Mouse (Mus musculus) thymus, adult 2 months (tissue): Measurements from ENCODE around the gene Ccser1. TPM values are rescaled to one million over a fixed set of nuclear protein-coding genes. Genes with fewer than 3 reads are reported as not detected.
A peak's percentile ranks its signal among the peaks of the same experiment; 100 is the strongest.

Experiments used
- DNase-seq: peaks from one replicate; pipeline ENCODE4 v3.0.0; 2021
- H3K27ac ChIP-seq: fragments of 200-500 bp; 2 replicates; pipeline ENCODE4 v1.5.1; 2012; ENCODE audit warnings: low read length, control low read depth; ENCODE audit not compliant: control insufficient read depth, insufficient read depth
- H3K27me3 ChIP-seq: fragments of 200-500 bp; 2 replicates; pipeline ENCODE4 v1.6.1; 2012; ENCODE audit warnings: mild to moderate bottlenecking, low read length, moderate library complexity, mixed read lengths; ENCODE audit not compliant: control insufficient read depth, insufficient read depth
- H3K36me3 ChIP-seq: fragments of 200-500 bp; 2 replicates; pipeline ENCODE4 v1.6.1; 2012; ENCODE audit warnings: mild to moderate bottlenecking, low read length, moderate library complexity; ENCODE audit not compliant: control insufficient read depth, insufficient read depth
- H3K4me1 ChIP-seq: fragments of 200-500 bp; replicated peaks from 2 replicates; pipeline ENCODE4 v1.6.1; 2012; ENCODE audit warnings: low read length; ENCODE audit not compliant: control insufficient read depth, insufficient read depth
- H3K4me3 ChIP-seq: fragments of 200-500 bp; 2 replicates; pipeline ENCODE4 v1.5.1; 2012; ENCODE audit warnings: mild to moderate bottlenecking, low read length, control low read depth, moderate library complexity; ENCODE audit not compliant: control insufficient read depth, insufficient read depth
- CTCF ChIP-seq: fragments of 200-500 bp; IDR thresholded peaks from 2 replicates; pipeline ENCODE4 v1.5.1; 2012; ENCODE audit warnings: mild to moderate bottlenecking, control low read depth, low read length, moderate library complexity, borderline replicate concordance; ENCODE audit not compliant: control insufficient read depth, poor library complexity, insufficient read depth; ENCODE audit errors: extremely low read depth
- POLR2A ChIP-seq: fragments of 200-500 bp; IDR thresholded peaks from 2 replicates; pipeline ENCODE4 v1.6.1; 2012; ENCODE audit warnings: mild to moderate bottlenecking, low read length, control low read depth, moderate library complexity; ENCODE audit not compliant: control insufficient read depth, poor library complexity, insufficient read depth; ENCODE audit errors: extremely low read depth
- WGBS: fragments of 180-500 bp; shearing (Covaris S2); methylation state at CpG from one replicate; pipeline ENCODE4 v1.1.7; 2018; 5-methylcytosine and 5-hydroxymethylcytosine counted together
- polyA plus RNA-seq: library from polyadenylated mRNA; depleted of rRNA; stranded (reverse); fragments of >200 nt; gene quantifications from 2 replicates; pipeline ENCODE4 v1.2.3, GENCODE M21; 2012

The Ccser1 gene
- polyA plus RNA-seq, 1 experiment: 1.6 TPM

DNA sequence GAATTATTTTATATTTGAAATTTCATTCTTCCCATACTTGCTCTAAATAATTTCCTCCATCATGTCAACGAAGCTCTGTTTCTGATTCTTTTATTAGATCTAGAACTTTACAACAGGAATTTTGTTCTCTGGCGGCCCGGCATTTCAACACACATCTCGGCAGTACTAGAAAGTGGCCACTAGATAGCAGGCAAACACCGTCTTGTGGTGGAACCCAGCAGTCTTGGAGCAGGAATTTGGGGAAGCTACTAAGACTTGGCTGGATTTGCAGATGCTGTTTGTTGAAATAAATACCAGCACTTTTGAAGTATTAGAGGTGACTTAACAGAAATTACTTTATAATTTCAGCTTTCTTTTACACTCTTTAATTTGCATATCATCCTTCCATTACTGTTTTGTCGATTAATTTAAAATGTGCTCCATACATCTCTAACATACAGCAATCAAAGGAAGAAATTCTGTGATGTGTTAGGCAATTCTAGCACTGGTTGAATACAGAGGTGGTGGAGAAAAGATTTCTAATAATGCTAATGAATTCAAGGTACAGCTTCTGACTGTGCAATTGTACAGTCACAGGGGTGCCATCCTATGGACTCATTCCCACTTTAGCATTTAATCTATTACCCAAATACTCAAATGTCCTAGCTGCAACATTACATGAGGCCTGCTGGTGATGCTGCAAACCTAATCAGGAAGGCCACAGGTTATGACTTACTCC lies 135.9 kb downstream of the Ccser1 start:
- TF ChIP-seq CTCF (no peak), POLR2A (no peak)
- WGBS: 52% methylated on average over 6 of the region's 6 CpGs
- DNase-seq: no peak

DNA sequence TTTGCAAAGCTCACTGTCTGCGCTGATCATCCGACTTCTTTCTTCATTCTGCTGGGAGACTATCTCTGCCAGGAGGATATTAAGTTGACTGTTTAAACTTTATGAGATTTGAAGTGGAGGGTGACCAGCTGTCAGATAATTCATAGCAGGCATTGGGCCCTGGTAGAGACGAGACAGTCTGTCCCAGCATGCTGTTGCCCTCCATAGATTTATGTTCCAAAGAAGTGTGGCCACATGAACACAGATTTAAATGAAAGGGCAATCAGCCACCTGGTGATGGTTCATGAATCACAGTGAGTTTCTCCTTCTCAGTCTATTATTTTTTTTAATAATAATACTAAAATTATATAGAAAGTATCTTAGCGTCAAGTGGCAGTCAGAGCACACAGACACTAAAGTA lies 140.7 kb downstream of the Ccser1 start:
- Histone ChIP-seq H3K4me3 (no peak overlapping the region), H3K36me3 (no peaks in the 10 kb centered on the region), H3K27me3 (no peaks in the 10 kb centered on the region), H3K4me1 (peaks cover 6% of the 10 kb centered on the region), H3K27ac (no peak overlapping the region)
- TF ChIP-seq CTCF (no peak), POLR2A (no peak)
- no peak for DNase-seq
- WGBS: 93% methylated on average over 4 of the region's 4 CpGs

More for the DNA sequence above, 135.9 kb downstream of the Ccser1 start:
- Histone ChIP-seq H3K4me3 (no peak overlapping the region), H3K27me3 (no peaks in the 10 kb centered on the region), H3K27ac (no peak overlapping the region), H3K36me3 (no peaks in the 10 kb centered on the region), H3K4me1 (peaks cover 3% of the 10 kb centered on the region)

DNA sequence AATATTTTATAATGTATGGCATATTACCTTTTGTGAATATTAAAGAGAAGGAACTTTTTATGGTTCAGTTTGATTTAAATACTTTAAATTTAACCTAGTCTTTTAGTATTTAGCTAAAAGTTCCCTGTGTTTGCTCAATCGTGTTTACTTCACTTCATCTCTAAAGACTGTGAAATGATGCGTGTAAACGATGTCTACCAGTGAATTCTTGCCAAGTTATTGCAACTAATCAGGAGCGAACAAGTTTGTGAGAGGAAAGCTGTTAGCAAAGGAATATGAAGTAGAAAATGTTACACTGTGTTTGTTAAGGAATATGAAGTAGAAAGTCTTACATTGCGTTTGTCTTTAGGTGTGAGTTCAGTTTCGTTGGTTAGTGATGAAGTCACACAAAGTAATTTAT lies 142.2 kb downstream of the Ccser1 start:
- H3K4me1 ChIP-seq: peaks cover 9% of the 10 kb centered on the region
- no peak overlapping the region for H3K27ac ChIP-seq
- no peaks in the 10 kb centered on the region for H3K36me3 ChIP-seq
- no peaks in the 10 kb centered on the region for H3K27me3 ChIP-seq
- DNase-seq: no peak
- TF ChIP-seq CTCF: no peak
- no peak for TF ChIP-seq POLR2A
- H3K4me3 ChIP-seq: no peak overlapping the region
- WGBS: 97% methylated on average over 6 of the region's 6 CpGs

DNA sequence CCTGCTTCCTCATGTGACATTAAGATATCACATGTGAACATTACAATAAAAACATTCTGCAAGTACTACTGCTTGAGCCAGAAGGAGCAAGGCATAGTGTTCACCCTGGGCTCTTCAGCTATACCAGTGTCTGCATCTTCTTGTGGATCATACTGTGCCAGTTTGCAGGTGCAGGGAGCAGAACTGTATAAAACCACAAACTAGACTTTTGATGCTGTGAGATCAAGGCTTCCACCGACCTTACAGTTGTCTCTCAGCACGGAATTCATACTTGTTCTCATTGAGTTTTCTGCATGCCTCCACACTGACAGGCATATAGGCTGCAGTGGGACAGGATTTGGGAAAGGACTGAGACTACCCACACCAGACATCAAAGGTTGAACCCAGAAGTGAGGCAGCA lies 146.0 kb downstream of the Ccser1 start:
- Histone ChIP-seq H3K4me1 (peaks cover 8% of the 10 kb centered on the region), H3K27ac (peak overlapping the region; percentile 99), H3K4me3 (peak overlapping the region; percentile 35; the same call in 1 of the 2 replicates), H3K36me3 (no peaks in the 10 kb centered on the region), H3K27me3 (no peaks in the 10 kb centered on the region)
- peak; percentile 27 for DNase-seq
- 7% methylated on average over 2 of the region's 2 CpGs for WGBS
- no peak for TF ChIP-seq CTCF
- TF ChIP-seq POLR2A: no peak

DNA sequence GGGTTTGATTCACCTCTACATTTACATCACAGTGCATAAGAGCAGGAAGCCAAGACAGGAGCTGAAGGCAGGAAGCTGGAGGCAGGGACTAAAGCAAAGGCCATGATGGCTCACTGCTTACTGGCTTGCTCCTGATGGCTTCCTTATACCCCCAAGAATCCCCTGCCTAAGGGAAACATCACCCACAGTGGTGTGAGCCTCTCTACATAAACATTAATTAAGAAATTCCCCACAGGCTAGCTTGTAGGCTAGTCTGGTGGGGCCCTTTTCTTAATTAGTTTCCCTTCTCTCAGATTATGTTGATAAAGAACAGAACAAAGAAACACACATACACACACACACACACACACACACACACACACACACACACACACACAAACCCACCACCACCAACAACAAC lies 148.9 kb downstream of the Ccser1 start:
- no peak for DNase-seq
- no peak overlapping the region for H3K27ac ChIP-seq
- peaks cover 8% of the 10 kb centered on the region for H3K4me1 ChIP-seq
- TF ChIP-seq POLR2A (no peak), CTCF (no peak)
- H3K36me3 ChIP-seq: no peaks in the 10 kb centered on the region
- no peak overlapping the region for H3K4me3 ChIP-seq
- no peaks in the 10 kb centered on the region for H3K27me3 ChIP-seq

DNA sequence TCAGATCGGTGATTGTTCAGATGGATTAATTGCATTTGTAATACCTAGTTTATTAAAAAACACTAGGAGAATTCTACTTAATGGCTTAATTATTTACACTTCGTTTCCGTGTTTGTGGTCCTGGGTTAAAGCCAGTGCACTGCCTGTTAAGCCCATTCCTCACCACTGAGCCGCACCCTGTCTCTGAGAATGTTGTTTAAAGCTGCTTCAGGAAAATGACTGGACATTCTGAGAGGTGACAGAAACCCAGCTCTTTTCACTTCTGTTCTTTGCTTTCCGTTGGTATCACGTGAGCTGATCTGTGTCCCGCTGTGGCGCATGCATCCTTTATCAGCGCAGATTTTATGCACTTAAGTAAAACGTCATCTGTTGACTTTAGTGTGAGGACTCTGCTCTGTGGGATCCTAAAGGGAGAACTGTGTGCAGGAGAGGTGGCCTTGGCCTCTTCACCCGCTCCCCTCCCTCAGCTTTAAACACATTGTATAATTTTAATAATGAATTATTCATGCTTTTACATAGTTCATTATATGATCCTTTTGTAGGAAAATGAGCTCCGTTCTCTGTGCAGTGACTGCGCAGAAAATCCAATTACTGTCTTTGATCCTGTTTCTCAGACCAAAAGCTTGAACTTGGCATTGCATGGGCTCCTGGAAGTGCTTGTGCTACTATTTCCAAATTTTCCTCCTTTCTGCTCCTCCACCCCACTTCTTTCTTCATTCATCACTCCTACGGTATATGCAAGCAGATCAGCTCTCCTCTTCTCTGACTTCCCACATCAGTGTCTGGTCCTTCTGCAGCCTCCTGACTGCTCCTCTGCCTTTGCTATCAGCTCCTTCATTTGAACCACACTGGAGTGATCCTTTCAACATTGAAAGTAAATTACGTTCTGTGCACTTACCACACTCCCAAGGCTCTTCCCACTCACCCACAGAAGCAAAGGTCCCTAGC lies 149.7 kb downstream of the Ccser1 start:
- H3K4me1 ChIP-seq: peaks cover 8% of the 10 kb centered on the region
- H3K4me3 ChIP-seq: no peak overlapping the region
- H3K27me3 ChIP-seq: no peaks in the 10 kb centered on the region
- no peak for DNase-seq
- no peak overlapping the region for H3K27ac ChIP-seq
- TF ChIP-seq POLR2A: no peak
- TF ChIP-seq CTCF: no peak
- no peaks in the 10 kb centered on the region for H3K36me3 ChIP-seq
- 95% methylated on average over 15 of the region's 15 CpGs for WGBS
